Mouse (Mus musculus) megakaryocyte-erythroid progenitor cell, adult 5 weeks (primary cell): ENCODE results near the gene Rpl36al. TPM values are rescaled to one million over a fixed set of nuclear protein-coding genes. Genes with fewer than 3 reads are reported as not detected.

ENCODE experiments used
- polyA plus RNA-seq: library from polyadenylated mRNA; stranded (reverse); fragments of >175 nt; gene quantifications from 2 replicates; pipeline ENCODE4 v1.2.3, GENCODE M21; 2012

The Rpl36al gene
- polyA plus RNA-seq = 82.0 and 82.7 TPM in 2 replicates

DNA sequence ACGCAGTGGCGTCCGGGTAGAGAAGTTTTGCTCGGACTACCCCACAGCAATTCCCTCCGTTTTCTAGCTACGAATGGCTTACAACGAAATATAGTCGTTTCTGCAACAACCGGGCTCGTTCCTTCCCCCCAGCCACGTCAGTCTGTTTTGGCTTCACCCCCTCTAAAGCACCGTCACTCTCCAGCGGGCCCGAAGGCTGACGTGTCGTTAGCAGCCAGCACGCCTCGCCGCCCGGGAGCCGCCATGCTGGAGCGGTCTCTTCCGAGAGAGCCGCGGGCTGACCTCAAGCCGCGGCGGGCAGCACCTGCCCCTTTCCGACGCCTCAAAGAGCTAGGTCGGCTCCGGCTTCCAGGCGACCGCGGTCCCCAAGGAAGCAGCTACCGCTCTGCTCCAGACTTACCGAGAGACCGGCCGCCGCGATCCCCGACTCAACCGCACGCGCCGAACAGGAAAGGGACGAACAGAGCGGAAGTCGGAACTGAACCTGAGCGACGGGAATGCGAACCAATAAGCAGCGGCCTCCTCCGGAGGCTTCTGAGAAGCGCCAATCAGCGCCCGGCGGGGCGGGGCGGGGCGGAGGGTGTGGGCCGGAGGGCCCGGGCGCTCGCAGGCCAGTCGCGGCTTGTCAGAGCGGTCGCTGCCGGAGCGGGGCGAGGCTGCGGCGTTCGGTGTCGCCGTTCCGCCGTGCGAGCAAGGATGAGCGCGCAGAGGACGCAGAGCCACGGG lies at the start of gene Rpl36al, which contains the start of gene Mgat2:
TSS of gene Rpl36al (minus strand) at position 501 of the 726 bp plus-strand sequence.
TSS of gene Mgat2 (plus strand) at position 575 of the 726 bp plus-strand sequence.

DNA sequence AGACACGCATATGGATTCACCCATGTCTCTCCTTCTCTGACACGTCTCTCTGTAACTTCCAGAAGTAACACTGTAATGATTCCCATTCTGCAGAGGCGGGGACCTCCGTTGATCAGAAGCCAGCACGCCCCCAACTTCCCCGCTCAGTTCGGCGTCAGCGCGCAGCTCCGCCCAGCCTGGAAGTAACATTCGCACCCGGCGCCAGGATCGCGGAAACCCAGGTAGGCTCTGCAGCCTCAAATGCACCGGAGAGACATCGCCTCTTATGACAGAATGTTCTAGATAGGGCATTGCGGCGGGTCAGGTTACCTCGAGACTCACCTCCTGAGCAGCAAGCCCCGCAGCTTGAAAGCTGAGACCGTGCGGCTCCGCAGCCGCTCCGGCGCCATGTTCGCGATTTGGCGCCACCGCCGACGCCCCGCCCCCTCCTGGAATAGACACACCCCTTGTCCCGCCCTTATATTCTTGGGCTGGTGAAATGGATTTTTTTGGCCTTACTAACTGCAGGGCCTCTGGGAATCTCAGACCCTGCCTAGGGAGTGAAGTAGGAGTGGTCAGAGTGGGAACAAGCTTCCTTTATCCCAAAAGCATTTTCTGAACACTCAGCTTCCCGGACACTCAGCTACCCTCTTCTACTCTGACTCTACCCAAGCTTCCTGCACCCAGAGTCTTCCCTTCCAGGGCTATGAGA lies 44.0 kb upstream of the Rpl36al start, which contains the start of gene Pole2:
TSS of gene Pole2 (minus strand) at position 420 of the 691 bp plus-strand sequence.

DNA sequence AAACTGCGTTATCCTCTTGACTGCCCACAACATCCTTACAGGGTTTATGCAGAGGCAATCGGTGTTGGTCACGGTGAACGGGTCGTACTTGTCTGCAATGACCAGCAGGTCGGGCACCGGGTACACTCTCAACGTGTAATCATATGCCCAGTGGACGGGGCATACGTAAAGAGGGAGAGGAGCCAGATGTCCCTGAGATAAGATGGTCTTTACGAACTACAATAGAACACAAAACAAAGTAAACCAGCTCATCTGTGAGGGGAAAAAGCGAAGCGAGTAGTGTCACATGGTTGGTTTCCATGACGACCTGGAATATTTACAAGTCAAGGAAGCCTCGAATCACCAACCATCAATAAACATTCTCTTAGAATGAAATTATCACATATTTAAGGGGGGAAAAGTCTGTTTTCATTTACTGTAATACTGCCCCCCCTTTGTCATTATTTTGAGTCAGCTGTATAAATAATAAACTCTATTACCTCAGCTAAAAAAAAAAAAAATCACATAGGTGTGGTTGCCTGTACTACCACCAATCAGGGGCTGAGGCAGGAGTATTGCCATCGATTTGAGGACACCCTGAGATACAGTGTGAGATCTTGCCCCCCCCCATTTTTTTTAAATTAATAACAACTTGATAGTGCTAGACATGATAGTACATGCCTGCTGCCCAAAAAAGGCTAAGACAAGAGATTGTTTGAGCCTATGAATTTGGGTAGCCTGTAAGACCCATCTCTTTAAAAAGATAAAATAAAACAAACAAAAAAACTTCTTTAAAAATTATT lies 20.4 kb upstream of the Rpl36al start, which contains the start of gene Gm49384:
TSS of gene Gm49384 (minus strand) at position 216 of the 782 bp plus-strand sequence.

DNA sequence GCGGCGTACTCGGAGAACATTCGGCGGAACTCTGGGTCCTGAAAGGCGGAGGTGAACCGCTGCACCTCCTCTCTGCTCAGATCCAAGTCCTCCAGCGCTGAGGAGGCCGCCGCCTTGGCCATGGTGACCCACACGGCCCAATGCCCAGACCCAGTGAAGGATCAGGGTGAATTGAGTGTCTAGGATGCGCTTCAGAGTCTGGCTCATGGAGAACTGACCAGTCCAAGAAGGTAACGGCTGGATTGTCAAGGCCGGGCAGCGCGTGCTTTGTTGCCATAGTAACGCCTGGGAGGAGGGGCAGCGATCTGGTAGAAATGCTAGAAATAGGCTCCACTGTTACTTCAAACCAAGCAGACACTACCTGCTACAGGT lies 14.3 kb upstream of the Rpl36al start, which contains the start of gene Dnaaf2:
TSS of gene Dnaaf2 (minus strand) at position 266 of the 372 bp plus-strand sequence.

DNA sequence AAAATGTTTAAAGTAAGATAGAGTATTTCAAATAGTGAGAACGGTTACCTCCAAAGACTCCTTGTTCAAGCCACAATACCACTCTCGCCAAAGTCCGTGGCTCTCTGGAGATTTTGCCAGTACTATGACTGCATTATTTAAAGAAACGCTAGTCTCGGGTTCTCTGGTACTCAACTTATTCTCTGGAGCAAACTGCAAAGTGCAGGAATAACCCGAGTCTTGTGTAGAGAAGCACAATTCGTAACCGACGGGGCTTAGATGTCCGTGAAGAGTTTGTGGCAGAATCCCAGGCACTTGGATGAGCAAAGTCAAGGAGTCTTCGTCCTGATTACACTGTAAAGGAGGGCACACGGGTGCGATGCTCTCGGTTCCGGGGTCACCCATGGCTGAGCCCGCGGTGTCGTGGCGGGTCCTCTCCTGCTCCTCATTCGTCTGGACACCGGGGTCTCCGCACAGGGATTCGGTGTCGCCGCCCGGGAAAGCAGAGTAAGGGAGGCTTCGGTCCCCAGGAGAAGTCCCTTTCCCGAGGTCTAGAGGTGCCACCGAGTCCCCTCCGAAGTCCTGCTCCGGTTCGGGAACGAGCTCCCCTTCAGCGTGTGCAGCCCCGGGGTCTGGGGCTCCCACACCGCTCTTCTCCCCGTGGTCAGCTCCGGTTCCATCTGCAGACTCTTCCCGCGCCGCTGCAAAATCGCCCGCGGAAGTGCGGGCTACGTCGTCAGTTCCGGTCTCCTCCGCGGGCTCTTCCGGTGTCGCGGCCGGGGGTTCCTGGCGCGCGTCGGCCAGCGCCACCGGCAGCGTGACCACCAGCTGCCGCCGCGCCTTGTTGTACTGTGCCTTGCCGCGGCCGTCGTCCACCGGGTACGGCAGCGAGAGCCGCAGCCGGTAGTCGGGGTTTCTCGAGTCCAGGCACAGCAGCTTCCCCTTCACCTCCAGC lies 12.8 kb upstream of the Rpl36al start, which contains the start of gene Gm49383:
TSS of gene Gm49383 (minus strand) at position 661 of the 934 bp plus-strand sequence.

DNA sequence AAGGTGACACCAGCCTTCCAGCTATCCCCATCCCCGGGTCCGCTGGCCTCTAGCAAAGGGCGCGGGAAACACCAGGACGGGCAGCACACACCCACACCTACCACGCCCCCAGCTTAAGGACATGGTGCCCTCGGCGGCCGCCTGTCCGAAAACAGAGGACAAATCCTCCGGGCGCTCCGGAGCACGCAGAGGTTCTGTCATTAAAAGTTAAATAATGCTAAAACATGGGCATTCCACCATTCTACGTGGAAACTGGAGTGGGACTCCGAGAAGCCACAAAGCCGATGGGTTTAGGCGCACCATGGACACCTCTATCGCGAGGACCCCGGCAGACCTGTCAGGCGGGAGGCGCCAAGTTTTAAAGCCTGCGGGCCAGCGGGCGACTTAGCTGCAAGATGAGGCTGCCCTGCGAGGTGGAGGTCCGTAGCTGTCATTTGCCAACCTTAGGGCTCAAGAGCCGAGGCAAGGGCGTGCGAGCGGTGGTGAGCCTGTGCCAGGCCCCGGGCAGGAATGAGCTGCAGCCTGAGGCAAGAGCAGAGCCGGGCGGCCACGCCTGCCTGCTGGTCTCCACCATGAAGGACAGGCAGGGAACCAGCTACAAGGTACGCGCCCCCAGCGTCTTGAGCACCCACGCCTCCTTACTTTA lies 15.3 kb downstream of the Rpl36al start, which contains the start of gene Lrr1:
TSS of gene Lrr1 (plus strand) at position 354 of the 646 bp plus-strand sequence.

DNA sequence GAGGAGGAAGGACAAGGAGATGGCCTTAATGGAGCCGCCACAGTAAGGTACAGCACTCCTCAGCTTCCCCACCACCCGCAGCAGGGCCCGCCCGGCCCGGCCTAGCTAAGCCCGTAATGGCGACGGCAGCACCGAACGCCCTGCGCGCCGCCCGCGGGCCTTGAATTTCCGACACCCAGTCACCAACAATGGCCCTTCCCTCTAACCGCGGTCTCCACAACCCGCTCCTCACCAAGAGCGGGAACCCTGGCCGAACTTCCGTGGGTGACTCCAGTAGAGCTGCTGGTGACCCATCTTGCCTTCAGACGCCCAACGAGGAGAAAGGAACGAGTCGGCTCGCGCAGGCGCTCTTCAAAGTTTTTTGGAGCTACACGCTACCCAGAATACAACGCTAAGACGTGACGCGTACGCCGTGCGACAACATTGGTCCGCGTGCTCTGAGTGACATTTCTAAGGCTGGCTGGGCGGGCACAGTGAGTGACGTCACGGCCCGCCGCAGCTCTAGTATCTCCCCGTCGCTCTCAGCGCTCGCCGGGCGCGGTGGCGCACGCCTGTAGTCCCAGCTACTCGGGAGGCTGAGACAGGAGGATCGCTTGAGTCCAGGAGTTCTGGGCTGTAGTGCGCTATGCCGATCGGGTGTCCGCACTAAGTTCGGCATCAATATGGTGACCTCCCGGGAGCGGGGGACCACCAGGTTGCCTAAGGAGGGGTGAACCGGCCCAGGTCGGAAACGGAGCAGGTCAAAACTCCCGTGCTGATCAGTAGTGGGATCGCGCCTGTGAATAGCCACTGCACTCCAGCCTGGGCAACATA lies 24.9 kb downstream of the Rpl36al start, which contains the start of gene Rps29:
TSS of gene Rps29 (minus strand) at position 422 of the 813 bp plus-strand sequence.

Other genes with a start within 250 kb of the Rpl36al start
- gene Rps29, start 24.9 kb downstream of the Rpl36al start, polyA plus RNA-seq = 1,801 and 1,826 TPM in 2 replicates
- 21.8 and 27.0 TPM in 2 replicates for gene Lrr1, start 15.3 kb downstream of the Rpl36al start, polyA plus RNA-seq
- gene Mgat2, start 74 bp upstream of the Rpl36al start, polyA plus RNA-seq = 52.9 and 53.9 TPM in 2 replicates
- 40.4 and 45.3 TPM in 2 replicates for gene Gm49383, start 13.0 kb upstream of the Rpl36al start, polyA plus RNA-seq
- 3.6 and 4.9 TPM in 2 replicates for gene Dnaaf2, start 14.3 kb upstream of the Rpl36al start, polyA plus RNA-seq
- not detected in 2 replicates for gene Gm49384, start 20.2 kb upstream of the Rpl36al start, polyA plus RNA-seq
- 10.0 and 17.5 TPM in 2 replicates for gene Pole2, start 44.1 kb upstream of the Rpl36al start, polyA plus RNA-seq
- 5.8 and 10.9 TPM in 2 replicates for gene Klhdc1, start 57.1 kb upstream of the Rpl36al start, polyA plus RNA-seq
- gene Klhdc2, start 112.6 kb upstream of the Rpl36al start, polyA plus RNA-seq = 20.6 and 22.4 TPM in 2 replicates
- 3.5 and 4.8 TPM in 2 replicates for gene Nemf, start 173.1 kb upstream of the Rpl36al start, polyA plus RNA-seq
- 291 and 319 TPM in 2 replicates for gene Arf6, start 188.1 kb upstream of the Rpl36al start, polyA plus RNA-seq
- 1.7 and 3.2 TPM in 2 replicates for gene Gm9887, start 188.4 kb upstream of the Rpl36al start, polyA plus RNA-seq